1 mouse cellular context compared by ENCODE assay signal in the genomic region with DNA sequence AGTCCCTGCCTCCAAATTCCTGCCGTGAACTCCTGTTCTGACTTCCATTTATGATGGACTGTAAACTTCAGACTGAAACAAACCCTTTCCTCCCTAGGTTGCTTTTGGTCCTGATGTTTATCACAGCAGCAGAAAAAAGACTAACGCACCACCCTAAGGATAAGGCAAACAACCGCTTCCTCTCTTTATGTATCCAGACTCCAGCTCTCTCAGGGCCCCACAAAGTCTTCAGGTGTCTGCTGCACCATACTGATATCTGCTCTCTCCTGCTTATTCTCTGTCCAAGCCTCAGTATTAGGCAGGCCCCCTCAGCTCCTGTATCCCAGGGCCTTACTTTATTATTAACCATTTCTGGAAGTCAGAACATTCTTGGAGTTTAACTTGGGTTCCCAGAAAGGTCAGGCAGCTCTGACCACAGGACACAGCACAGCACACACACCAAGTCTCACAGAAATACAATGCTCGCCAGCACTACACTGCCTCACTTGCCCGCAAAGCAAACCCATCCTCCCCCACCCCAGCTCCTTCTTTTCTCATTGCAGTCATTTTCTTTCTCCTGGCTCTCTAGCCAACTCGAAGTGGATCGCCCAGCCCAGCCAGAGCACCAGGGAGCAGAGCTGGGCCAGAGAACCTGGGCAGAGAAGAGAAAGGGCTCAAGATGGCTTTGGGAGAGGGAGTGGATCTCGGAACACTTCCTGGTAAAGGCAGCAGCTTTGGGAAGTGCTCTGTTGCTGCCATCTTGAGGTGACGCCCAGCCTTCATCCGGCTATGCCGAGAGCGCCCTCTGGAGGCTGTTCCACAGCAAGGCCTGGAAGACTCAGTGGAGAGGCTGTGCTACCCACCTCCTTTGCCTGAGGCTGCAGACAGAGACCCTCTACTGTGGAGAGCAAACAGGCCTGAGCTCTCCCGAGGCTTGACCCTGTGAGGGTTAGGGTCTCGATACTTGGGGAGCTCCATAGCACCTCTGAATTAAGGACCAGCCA.
A peak's percentile ranks its signal among the peaks of the same experiment; 100 is the strongest.
TF ChIP-seq lines count a peak whose summit lies in the region.

No protein-coding gene starts in this region.

TF ChIP-seq in MEL, 35 proteins besides CTCF, POLR2A, EP300 and RAD21:
- TF ChIP-seq CHD1 (IDR thresholded peaks at IDR 0.05; ENCODE audit: low read depth, low read length) (no peak), TAL1 (IDR thresholded peaks at IDR 0.05; ENCODE audit: low read length) (no peak), RCOR1 (IDR thresholded peaks at IDR 0.05; ENCODE audit: low read depth, low read length) (0 out of 2 replicates have a peak, but pooled peaks have one; percentile 7), ZNF384 (IDR thresholded peaks at IDR 0.05; ENCODE audit: low read depth, low read length) (peak; percentile 30; the same call in 1 of the 2 replicates), ELF1 (IDR thresholded peaks at IDR 0.05; ENCODE audit: low read depth, low read length) (peak; percentile 84), MAX (IDR thresholded peaks at IDR 0.05; ENCODE audit: low read length) (no peak), POLR2AphosphoS2 (IDR thresholded peaks at IDR 0.05; ENCODE audit: low read length) (no peak), MAFK (IDR thresholded peaks at IDR 0.05; ENCODE audit: borderline replicate concordance, low read depth, low read length) (no peak), GATA1 (IDR thresholded peaks at IDR 0.05; ENCODE audit: low read depth, low read length) (0 out of 2 replicates have a peak, but pooled peaks have one; percentile 27), MXI1 (IDR thresholded peaks at IDR 0.05; ENCODE audit: low read depth, low read length) (0 out of 2 replicates have a peak, but pooled peaks have one; percentile 23), NELFE (IDR thresholded peaks at IDR 0.05; ENCODE audit: low read depth, low read length) (peak; percentile 41), TBP (IDR thresholded peaks at IDR 0.05; ENCODE audit: low read depth, low read length) (peak; percentile 57; the same call in 1 of the 2 replicates), HCFC1 (IDR thresholded peaks at IDR 0.05; ENCODE audit: low read depth, low read length) (peak; percentile 67), ETS1 (IDR thresholded peaks at IDR 0.05; ENCODE audit: low read depth, low read length) (no peak), KAT2A (conservative IDR thresholded peaks at IDR 0.05; ENCODE audit: low read depth, low read length) (no peak), E2F4 (IDR thresholded peaks at IDR 0.05; ENCODE audit: borderline replicate concordance, low read depth, low read length) (no peak), USF1 (IDR thresholded peaks at IDR 0.05; ENCODE audit: low read depth, low read length) (no peak), TCF12 (IDR thresholded peaks at IDR 0.05; ENCODE audit: low read depth, low read length) (no peak), SMC3 (IDR thresholded peaks at IDR 0.05; ENCODE audit: low read depth, low read length) (peak; percentile 87), ZC3H11A (IDR thresholded peaks at IDR 0.05; ENCODE audit: low read depth, low read length) (peak; percentile 82), SIN3A (IDR thresholded peaks at IDR 0.05; ENCODE audit: low read length) (peak; percentile 35; the same call in 1 of the 2 replicates), ZKSCAN1 (IDR thresholded peaks at IDR 0.05; ENCODE audit: low read depth, low read length) (no peak), BHLHE40 (IDR thresholded peaks at IDR 0.05; ENCODE audit: borderline replicate concordance, low read depth, low read length) (no peak), ZMIZ1 (IDR thresholded peaks at IDR 0.05; ENCODE audit: low read depth, low read length) (no peak), NRF1 (IDR thresholded peaks at IDR 0.05; ENCODE audit: insufficient read depth, low read depth, low read length, poor library complexity, severe bottlenecking) (no peak)
TF ChIP-seq in MEL: peak in this region for 11.
